Mouse (Mus musculus): Measurements from ENCODE around the gene Slc13a5.

The Slc13a5 gene

GRCm38 (mm10) chr11:72206341-72207203 lies 60.5 kb downstream of the Slc13a5 start, which contains the start of gene Gm43951:
Gene Gm43951 (minus strand): TSS chr11:72206840.
- peak; percentile 24 to 69 for DNase-seq (ENCODE audit: low spot score in 2 of 2)

- DNase-seq (ENCODE audit: low spot score in 2 of 2), result no peak
These were observed 61.8 kb downstream of the Slc13a5 start for GRCm38 (mm10) chr11:72205256-72205655.

GRCm38 (mm10) chr11:72203440-72203839 lies 63.6 kb downstream of the Slc13a5 start:
- no peak for DNase-seq (ENCODE audit: low spot score in 2 of 2)

GRCm38 (mm10) chr11:72196506-72196905 lies 70.5 kb downstream of the Slc13a5 start:
- no peak for DNase-seq (ENCODE audit: low spot score in 2 of 2)

GRCm38 (mm10) chr11:72194259-72194658 lies 72.8 kb downstream of the Slc13a5 start:
- no peak for DNase-seq (ENCODE audit: low spot score in 2 of 2)
